Mouse (Mus musculus): ENCODE results near the gene Ino80. TPM values are rescaled to one million over a fixed set of nuclear protein-coding genes. Genes with fewer than 3 reads are reported as not detected.

The Ino80 gene
- total and polyA plus RNA-seq, 3 experiments = 10.6 to 17.8 (median 11.4) TPM

- H3K4me1 ChIP-seq (ENCODE audit: control insufficient read depth in 1 of 2, insufficient read depth in 2 of 2) = peaks cover 12 to 38% of the 10 kb centered on the region in 2 experiments
- no peak overlapping the region for H3K9ac ChIP-seq (ENCODE audit: insufficient read depth, low read depth)
- no peaks in the 10 kb centered on the region for H3K79me2 ChIP-seq (replicated peaks; ENCODE audit: control insufficient read depth, extremely low read depth, insufficient read depth, poor library complexity, severe bottlenecking)
- in situ Hi-C loops (cut with MboI; ENCODE audit: low pct_ligation_motif_present, low pct_unique_long_range_greater_than_20kb, low sequenced_read_pairs) (no loop called here), dilution Hi-C loops (cut with MboI; ENCODE audit: extremely low pct_ligation_motif_present, extremely low pct_unique_long_range_greater_than_20kb, low sequenced_read_pairs) (no loop called here)
- H3K27ac ChIP-seq (ENCODE audit: insufficient read depth, low read depth) = no peak overlapping the region
- H3K27me3 ChIP-seq (replicated peaks) = peaks cover 25% of the 10 kb centered on the region
- no peak overlapping the region for H3K4me3 ChIP-seq (replicated peaks in 1 of 3; ENCODE audit: low read depth in 2 of 3, low read length in 2 of 3, poor library complexity in 1 of 3)
- no peak for DNase-seq (ENCODE audit: extremely low read depth)
- H3K9me3 ChIP-seq (replicated peaks; ENCODE audit: low read length) = peaks cover 1% of the 10 kb centered on the region
- no peaks in the 10 kb centered on the region for H3K36me3 ChIP-seq (replicated peaks in 1 of 2; ENCODE audit: control insufficient read depth in 1 of 2, insufficient read depth in 1 of 2, low read length in 1 of 2)
- H3K4me2 ChIP-seq (ENCODE audit: insufficient read depth, low read depth, poor library complexity, severe bottlenecking) = no peak overlapping the region
- TF ChIP-seq ELF1 (IDR thresholded peaks at IDR 0.05; ENCODE audit: low read depth, low read length) (no peak), IRF4 (IDR thresholded peaks at IDR 0.05; ENCODE audit: low read depth, low read length) (no peak), USF1 (IDR thresholded peaks at IDR 0.05; ENCODE audit: low read depth, low read length) (no peak), MAX (IDR thresholded peaks at IDR 0.05; ENCODE audit: low read length) (no peak), MAFK (IDR thresholded peaks at IDR 0.05; ENCODE audit: insufficient replicate concordance, low read length) (no peak), ZNF384 (IDR thresholded peaks at IDR 0.05; ENCODE audit: low read depth, low read length) (no peak), NRF1 (IDR thresholded peaks at IDR 0.05; ENCODE audit: low read depth, low read length) (no peak), SIN3A (IDR thresholded peaks at IDR 0.05; ENCODE audit: low read length) (no peak), CHD1 (IDR thresholded peaks at IDR 0.05; ENCODE audit: low read depth, low read length) (no peak), CHD2 (IDR thresholded peaks at IDR 0.05; ENCODE audit: low read length) (no peak), GABPA (IDR thresholded peaks at IDR 0.05; ENCODE audit: insufficient replicate concordance, low read depth, low read length) (no peak), POLR2A (IDR thresholded peaks at IDR 0.05; ENCODE audit: low read depth, low read length) (no peak), MEF2A (IDR thresholded peaks at IDR 0.05; ENCODE audit: borderline replicate concordance, low read depth, low read length) (no peak), RCOR1 (conservative IDR thresholded peaks at IDR 0.05; ENCODE audit: low read depth, low read length) (no peak), ETS1 (conservative IDR thresholded peaks at IDR 0.05; ENCODE audit: low read depth, low read length) (no peak), ZKSCAN1 (IDR thresholded peaks at IDR 0.05; ENCODE audit: borderline replicate concordance, low read depth, low read length) (no peak)
Observed at GRCm38 (mm10) chr2:119334964-119335525, 142.4 kb downstream of the Ino80 start.

- TF ChIP-seq MAX (IDR thresholded peaks at IDR 0.05; ENCODE audit: low read length) (no peak), JUND (conservative IDR thresholded peaks at IDR 0.05; ENCODE audit: low read depth, low read length) (no peak), ELF1 (IDR thresholded peaks at IDR 0.05; ENCODE audit: low read depth, low read length) (no peak), BHLHE40 (IDR thresholded peaks at IDR 0.05; ENCODE audit: low read depth, low read length) (no peak), POLR2A (IDR thresholded peaks at IDR 0.05; ENCODE audit: low read depth, low read length) (no peak), SIN3A (IDR thresholded peaks at IDR 0.05; ENCODE audit: low read length) (no peak), MAZ (IDR thresholded peaks at IDR 0.05; ENCODE audit: low read depth, low read length) (no peak), SMC3 (IDR thresholded peaks at IDR 0.05; ENCODE audit: low read depth, low read length) (no peak), RCOR1 (conservative IDR thresholded peaks at IDR 0.05; ENCODE audit: low read depth, low read length) (no peak), HCFC1 (IDR thresholded peaks at IDR 0.05; ENCODE audit: low read depth, low read length) (no peak), IRF4 (IDR thresholded peaks at IDR 0.05; ENCODE audit: low read depth, low read length) (no peak), CHD1 (IDR thresholded peaks at IDR 0.05; ENCODE audit: low read depth, low read length) (no peak), USF2 (conservative IDR thresholded peaks at IDR 0.05; ENCODE audit: low read depth, low read length) (no peak), NRF1 (IDR thresholded peaks at IDR 0.05; ENCODE audit: low read depth, low read length) (no peak), GABPA (IDR thresholded peaks at IDR 0.05; ENCODE audit: insufficient replicate concordance, low read depth, low read length) (no peak)
- peaks cover 12 to 38% of the 10 kb centered on the region in 2 experiments for H3K4me1 ChIP-seq (ENCODE audit: control insufficient read depth in 1 of 2, insufficient read depth in 2 of 2)
- no peaks in the 10 kb centered on the region for H3K79me2 ChIP-seq (replicated peaks; ENCODE audit: control insufficient read depth, extremely low read depth, insufficient read depth, poor library complexity, severe bottlenecking)
- H3K4me2 ChIP-seq (ENCODE audit: insufficient read depth, low read depth, poor library complexity, severe bottlenecking) = no peak overlapping the region
- in situ Hi-C loops (cut with MboI; ENCODE audit: low pct_ligation_motif_present, low pct_unique_long_range_greater_than_20kb, low sequenced_read_pairs) (no loop called here), dilution Hi-C loops (cut with MboI; ENCODE audit: extremely low pct_ligation_motif_present, extremely low pct_unique_long_range_greater_than_20kb, low sequenced_read_pairs) (no loop called here)
- H3K9me3 ChIP-seq (replicated peaks; ENCODE audit: low read length) = no peaks in the 10 kb centered on the region
- no peak overlapping the region for H3K4me3 ChIP-seq (replicated peaks in 1 of 3; ENCODE audit: low read depth in 2 of 3, low read length in 2 of 3, poor library complexity in 1 of 3)
- DNase-seq (ENCODE audit: extremely low read depth) = no peak
- no peak overlapping the region for H3K27ac ChIP-seq (ENCODE audit: insufficient read depth, low read depth)
- no peak overlapping the region for H3K9ac ChIP-seq (ENCODE audit: insufficient read depth, low read depth)
- peaks cover 31% of the 10 kb centered on the region for H3K27me3 ChIP-seq (replicated peaks)
- no peaks in the 10 kb centered on the region for H3K36me3 ChIP-seq (replicated peaks in 1 of 2; ENCODE audit: control insufficient read depth in 1 of 2, insufficient read depth in 1 of 2, low read length in 1 of 2)
Observed at GRCm38 (mm10) chr2:119334135-119334534, 143.4 kb downstream of the Ino80 start.
